Mouse (Mus musculus) adrenal gland, adult 8-10 months (tissue): ENCODE measurements around the gene Ddx54. TPM values are rescaled to one million over a fixed set of nuclear protein-coding genes. Genes with fewer than 3 reads are reported as not detected.

Experiments
- DNase-seq: peaks from one replicate; pipeline ENCODE4 v3.0.0; 2022
- total RNA-seq, 4 experiments: library from RNA; stranded (reverse); gene quantifications; 2 replicates each; pipeline ENCODE4 v1.2.4; 2022

Ddx54 gene
- total RNA-seq, 4 experiments from 2014 or later, result 44.1 to 57.3 (median 56.5) TPM

DNA sequence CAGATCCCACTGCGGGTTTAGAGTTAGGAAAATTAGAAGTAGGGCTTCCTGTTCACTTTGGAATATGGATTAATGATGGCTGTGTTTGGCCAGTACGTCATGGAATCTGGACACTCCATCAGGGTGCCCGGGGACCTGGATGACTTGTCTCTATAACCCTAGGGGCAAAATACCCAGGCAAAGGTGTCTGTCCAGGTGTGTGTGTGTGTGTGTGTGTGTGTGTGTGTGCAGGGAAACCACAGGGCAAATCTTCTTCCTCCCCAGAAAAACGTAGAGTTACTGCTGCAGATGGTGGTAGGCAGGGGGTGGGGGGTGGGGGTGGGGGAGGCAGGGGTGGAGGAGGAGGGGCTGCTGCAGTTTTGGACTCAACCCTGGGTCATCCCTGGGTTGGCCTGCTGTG lies 34.8 kb downstream of the Ddx54 start:
- no peak for DNase-seq

DNA sequence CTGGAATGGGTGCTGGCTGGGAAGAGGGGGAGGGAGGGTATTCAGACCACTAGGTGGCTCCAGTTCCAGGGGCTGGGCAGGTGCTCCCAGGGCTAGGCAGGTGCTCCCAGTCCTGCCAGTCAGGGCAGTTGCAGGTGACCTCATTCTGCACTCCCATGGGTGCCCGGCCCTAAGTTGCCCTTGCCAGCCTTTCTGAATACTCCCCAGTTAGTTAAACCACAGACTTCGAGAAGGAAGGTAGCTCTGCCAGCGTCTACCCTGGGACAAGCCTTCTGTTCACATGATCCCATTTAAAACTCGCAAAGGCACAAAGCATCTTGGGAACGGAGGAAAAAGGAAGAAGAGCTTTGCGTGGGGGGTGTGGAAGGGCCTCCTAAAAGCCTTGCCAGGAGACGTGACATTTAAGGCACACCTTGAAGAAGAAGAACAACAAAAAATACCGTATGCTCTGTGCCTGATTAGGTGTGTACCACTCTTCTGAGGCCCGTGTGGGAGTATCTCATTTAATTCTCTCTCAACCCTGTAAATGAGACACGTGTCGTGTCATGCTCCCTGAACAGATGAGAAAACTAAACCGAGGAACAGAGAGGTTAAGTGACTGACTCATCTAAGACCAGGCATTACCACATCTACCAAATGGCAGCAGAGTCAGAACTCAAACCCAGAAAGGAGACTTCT lies 35.4 kb downstream of the Ddx54 start:
- no peak for DNase-seq

DNA sequence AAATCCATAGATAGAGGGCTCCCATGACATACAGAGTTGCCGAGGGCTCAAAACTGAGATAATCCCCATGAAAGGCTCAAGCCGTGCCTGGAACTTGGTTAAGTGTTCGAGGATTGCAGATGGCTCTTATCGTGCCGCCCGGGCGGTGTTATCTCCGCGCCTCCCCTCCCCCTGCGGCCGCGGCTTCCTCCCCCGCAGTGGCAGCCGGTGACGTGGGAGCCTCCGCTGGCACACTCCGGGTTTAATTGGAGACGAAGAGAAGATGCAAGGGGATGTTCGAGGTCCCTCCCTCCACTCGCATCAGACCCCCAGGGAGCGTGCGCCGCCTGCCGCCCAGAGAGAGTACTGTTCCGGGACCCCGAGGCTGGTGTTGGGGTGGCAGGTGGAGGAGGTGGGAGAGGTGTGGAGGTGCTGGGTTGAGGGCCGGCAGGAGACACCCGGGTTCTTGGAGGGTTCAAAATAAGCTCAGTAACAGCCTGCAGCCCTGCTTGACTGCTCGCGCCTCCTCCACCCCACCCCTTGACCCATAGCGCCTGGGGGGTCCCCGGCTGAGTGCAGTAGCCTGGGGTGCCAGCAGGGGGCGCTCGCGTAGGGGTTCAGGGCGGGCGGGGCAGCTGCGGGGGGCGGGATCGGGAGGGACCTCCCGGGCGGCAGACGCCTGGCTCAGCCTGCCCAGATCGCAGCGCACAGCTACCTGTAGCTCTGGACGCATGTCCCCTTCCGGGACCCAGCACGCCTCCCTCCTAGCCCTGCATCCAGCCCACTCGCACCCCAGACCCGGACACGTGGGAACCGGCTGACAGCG lies 36.2 kb downstream of the Ddx54 start, which contains the start of gene Rasal1:
Gene Rasal1, plus strand, starts transcription at position 244 of the 805 bp plus-strand sequence.
- peak; percentile 64 for DNase-seq

DNA sequence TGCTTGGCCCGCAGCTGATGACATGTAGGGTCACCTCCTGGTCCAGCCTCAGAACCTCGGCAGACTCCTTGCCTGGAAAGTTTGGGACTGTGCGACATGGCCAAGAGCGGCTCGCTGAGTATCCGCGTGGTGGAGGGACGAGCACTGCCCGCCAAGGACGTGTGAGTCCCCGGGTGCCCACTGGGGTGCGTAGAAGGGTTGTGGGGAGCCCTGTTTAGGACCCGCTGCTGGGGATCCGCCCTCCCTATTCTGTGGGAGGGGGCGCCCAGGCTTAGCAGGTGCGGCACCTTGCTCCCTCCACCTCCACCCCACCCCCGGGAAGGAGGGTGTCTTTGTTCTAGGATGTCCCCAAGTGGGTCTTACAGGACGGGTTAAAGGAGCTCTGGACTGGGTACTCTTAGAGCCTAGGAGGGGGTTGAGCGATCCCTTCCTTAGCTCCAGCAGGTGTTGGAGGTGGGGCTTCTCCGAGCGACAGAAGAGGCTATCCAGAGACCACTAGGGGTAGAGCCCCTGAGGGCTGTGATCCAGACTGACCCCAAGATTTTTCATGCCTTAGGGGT lies 36.9 kb downstream of the Ddx54 start:
- DNase-seq, result no peak

DNA sequence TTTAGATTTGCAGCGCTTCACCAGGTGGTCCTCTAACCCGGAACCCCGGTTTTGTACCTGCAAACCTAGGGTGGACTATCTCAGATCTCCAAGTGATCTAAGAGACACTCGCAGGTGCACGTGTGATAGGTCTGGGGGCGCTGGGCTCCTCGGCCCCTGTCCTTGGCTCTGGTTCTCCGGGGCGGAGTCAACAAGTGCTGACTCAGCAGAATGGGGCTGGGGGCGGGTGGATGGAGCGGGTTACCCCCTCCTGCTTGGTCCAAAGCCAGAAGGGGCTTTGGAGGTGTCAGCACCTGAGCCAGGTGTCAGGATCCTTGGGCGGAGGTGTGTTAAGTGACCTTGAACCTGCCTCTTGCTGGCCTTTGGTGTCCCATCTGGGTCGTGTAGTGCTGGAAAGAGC lies 37.4 kb downstream of the Ddx54 start:
- no peak for DNase-seq

DNA sequence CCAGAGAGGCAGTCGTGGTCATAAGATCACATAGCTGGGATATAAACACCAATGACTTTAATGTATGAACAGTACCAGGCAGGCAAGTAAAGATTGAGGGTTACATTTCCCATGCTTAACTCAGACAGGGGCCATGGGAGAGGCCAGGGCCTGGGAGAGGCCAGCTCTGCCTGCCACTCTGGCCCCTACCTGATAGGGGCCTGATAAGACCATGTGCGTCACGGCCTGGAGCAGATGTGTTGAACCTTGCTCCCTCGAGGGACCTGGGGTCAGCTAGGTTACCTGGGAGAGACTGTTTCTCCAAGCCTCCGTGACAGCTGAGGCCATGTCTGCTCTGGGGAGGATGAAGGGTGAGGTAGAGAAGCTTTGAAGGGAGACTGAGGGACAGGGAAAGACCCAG lies 38.7 kb downstream of the Ddx54 start:
- DNase-seq, result no peak

DNA sequence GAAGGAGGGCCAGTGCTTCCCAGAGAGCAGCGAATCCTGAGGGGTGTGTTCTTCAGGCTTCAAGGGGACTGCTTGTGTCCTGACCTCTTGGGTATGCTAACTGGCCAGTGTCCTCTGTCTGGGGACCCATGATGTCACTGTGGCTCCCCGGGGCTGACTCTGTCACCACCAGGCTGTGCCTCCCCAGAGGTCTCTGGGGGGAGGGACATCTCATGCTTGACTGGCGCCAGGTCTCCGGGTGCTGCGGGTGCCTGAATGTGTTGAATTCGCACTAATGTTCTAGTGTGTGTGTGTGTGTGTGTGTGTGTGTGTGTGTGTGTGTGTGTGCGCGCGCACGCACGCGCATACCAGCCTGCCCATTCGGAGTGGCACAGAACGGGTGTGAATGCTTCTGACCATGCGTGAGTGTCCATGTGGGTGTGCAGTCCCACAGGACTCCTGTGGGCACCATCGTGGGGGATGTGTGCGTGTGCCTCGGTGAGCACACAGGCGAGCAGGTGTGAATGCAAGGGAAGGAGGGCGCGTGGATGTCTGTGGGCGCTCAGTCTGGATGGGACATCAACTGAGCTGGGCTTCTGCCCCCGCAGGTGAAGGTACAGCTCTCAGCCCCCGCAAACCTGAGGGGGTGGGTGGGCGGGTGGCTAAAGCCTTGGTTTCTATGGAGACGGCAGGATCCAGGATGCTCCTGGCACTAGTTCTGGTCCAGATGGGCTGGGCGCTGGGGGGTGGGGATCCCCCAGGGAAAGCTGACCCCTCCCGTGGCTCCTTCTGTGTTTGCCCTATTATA lies 40.6 kb downstream of the Ddx54 start:
- DNase-seq, result no peak

DNA sequence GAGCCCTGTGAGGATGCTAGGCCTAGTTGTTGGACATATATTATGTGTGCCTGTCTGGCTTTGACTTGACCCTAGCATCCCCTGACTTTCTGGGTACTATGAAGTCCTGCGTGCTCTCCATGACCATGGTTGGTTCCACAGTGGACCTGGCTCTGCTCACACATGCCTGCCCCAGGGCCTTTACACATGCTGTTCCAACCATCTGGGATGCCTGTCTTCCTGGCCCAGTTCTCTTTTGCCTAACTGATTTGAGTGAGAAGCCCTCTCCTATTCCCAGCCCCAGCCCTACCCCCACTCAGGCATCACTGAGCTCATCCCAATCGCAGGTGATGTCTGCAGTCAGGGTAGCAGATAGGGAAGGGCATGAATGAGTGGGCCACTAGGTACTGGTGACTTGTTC lies 41.3 kb downstream of the Ddx54 start:
- no peak for DNase-seq

DNA sequence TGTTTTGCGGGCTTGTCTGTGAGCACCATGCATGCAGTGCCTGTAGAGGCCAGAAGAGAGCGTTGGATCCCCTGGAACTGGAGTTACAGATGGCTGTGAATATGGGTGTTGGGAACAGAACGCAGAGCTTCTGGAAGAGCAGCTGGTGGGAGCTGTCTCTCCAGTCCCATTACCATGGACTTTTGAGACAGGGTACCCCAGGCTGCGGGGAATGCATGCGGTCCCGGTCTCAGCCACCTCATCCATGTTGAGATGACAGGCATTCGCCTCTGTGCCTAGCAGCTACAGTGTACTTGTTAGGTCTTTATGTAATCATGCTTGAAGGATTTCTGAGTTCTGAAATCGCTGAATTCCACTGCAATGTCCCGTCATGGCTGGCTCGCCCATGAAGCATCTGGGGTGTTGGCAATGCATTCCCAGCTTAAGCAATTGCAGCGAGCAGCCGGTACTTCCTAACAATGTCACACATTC lies 43.8 kb downstream of the Ddx54 start:
- DNase-seq, result no peak

DNA sequence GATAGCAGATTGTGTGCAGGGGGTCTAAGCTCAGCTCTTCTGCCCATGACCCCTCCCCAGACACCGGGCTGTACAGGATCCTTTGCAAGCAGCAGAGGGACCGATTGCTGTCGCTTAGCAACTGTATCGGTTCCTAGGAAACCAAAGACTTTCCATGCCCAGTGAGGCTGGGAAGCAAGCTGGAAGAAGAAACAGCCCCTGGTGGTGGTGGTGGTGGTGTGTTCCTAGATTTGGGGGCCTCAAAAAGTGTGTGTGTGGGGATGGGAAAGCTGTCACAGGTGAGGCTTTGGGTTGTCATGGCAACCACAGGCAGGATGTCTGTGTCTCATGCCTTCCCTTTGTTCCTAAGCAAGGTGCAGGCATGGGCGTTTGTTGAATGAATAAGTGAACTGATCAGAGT lies 48.3 kb downstream of the Ddx54 start:
- no peak for DNase-seq

DNA sequence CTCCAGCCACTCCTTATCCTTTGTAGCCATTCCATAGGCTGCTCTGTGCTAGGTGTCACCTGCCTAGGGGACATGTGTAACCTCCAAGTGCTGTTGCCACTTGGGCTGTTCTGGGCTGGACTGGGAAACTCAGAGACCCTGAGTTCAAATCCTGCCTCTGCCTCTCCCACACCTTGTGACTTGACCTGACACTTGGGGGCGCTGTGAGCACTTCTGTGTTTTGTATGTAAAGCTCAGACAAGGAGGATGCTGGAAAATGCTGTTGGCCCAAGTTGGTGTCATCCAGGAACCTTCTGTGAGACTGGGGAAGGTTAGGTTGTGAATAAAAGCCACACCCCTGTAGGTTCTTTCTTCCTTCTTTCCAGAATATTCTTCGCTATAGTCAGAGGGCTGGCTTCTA lies 52.3 kb downstream of the Ddx54 start:
- no peak for DNase-seq

DNA sequence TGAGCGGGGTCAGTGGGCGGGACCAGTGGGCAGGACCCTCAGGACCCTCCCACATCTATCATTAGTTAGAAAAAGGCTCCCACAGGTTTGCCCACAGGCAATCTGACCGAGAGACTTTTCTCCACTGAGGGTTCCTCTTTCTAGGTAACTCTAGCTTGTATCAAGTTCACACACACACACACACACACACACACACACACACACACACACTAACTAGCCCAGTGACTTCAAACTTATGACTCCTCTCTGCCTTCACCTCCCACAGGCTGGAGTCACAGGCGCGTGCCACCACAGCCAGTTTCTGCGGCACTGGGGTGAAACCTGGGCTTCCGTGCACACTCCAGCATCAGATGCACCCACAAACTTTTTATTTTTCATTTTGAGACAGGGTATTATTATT lies 56.2 kb downstream of the Ddx54 start:
- no peak for DNase-seq

DNA sequence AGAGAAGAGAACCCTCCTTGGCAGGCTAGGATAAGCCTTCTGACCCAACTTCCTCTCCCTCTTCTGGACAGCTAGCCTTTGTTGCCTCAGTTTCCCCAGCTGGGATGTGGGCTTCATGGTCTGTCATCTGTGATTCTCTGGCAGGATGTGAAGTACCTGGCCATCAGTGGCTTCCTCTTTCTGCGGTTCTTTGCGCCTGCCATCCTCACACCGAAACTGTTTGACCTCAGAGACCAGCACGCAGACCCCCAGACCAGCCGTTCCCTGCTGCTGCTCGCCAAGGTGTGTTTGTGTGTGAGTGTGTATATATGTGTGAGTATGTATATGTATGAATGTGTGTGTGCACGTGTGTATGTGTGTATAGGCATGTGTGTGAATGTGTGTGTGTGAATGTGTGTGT lies 57.6 kb downstream of the Ddx54 start:
- no peak for DNase-seq

DNA sequence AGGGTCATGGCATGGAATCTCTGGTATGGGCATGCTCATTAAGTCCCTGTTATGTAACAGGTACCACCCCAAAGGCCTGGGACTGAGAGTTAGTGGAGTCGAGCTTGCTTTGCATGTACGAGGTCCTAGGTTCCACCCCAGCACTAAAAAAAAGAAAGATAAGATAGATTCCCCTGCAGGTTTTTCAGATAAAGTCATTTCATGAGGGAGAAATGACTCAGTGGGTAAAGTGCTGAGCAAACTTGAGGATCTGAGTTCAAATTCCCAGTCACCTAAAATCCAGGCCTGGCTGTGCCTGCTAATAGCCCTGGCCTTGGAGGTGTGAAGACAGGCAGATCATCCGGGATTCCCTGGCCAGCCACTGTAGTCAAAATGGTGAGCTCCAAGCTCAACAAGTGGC lies 59.3 kb downstream of the Ddx54 start:
- DNase-seq, result no peak

DNA sequence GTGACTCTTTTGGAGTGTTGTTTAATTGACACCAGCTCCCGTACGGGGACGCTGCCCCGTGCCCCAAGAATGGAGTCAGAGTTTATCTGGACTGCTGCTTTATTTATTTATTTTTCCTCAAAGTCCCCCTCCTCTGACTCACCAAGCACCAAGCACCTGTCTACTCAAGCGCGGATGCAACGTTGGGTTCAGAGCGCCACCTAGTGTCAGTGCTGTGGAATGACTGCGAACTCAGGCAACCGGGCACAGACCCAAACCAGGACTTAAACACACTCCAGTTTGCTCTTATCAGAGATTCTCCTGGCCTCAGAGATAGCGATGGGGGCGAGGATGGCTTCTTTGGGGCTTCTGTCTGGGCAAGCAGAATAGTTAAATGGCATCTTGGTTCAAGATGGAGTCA lies 61.1 kb downstream of the Ddx54 start:
- DNase-seq, result peak; percentile 47

DNA sequence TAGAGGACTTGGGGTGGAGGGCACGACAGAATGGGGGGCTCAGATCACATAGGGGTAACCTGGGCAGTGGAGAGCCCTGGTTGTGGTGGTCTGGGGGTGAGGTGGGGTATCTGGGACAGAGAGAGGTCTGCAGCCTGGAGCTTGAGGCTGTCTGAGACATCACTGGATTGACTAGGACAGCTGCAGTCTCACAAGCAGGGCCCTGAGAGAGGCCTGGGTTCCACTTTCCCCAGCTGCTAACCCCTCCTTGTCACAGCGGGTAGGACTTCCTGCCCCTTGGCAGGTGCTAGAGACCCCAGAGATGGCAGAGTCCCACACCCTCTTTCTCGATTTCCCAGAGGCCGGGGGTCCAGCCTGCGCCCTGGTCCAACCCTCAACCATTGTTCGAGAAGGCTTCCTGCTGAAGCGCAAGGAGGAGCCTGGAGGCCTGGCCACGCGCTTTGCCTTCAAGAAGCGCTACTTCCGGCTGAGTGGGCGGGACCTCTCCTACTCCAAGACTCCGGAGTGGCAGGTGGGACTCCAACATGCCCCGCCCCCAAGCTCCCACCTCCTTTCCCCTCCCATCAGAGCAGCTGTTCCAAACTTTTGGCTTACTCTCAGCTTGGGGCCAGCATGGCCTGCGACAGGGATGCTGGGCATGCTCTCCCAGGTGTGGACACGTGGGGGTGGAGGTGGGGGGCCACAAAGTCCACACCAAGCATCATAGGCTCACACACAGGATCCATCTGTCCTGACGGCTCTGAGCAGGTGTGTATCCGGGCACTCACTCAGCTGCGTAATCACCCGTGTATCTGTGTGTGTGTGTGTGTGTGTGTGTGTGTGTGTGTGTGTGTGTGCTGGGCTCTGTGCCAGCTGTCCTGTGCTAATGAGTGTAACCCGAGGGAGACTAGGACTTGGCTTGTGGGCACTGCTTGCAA lies 61.9 kb downstream of the Ddx54 start:
- no peak for DNase-seq

DNA sequence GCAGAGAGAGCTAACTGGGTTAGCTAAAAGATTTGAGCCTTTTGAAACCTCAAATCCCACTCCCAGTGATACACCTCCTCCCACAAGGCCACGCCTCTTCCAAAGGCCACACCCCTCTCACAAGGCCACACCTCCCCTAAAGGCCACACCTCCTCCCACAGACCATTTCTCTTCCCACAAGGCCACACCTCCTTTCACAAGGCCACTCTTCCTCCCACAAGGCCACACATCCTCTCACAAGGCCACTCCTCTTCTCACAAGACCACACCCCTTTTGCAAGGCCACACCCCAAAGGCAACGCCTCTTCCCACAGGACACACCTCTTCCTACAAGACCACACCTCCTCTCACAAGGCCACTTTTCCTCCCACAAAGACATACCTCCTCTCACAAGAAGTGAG lies 65.0 kb downstream of the Ddx54 start:
- DNase-seq, result peak; percentile 50
